22 mouse cellular contexts compared by ENCODE assay signal in the genomic region with DNA sequence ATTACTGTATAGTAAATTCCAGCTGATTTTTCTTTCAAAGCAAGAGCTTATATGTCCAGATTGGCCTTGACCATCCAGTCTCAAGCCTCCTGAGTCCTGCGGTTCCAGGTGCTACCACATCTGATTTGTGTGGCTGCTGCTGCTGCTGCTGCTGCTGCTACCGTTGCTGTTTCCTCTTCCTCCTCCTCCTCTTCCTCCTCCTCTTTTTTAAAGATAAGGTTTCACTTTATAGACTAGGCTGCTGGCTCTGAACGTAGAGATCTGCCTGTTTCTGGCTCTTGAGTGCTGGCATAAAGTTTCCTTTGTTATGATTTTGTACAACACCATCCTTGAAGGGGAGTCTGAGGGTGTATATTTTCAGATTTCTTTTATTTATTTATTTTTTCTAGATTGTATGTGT. TPM values are rescaled to one million over a fixed set of nuclear protein-coding genes. Genes with fewer than 3 reads are reported as not detected.
DNase-seq lines count a peak whose midpoint lies in the region; ATAC-seq and TF ChIP-seq lines count a peak whose summit lies in the region.
"Had no signal": no experiment of that assay in that cellular context is flagged by ENCODE, and none has a peak within 500 bp of the region (broad histone marks: within the 10 kb centered on the region; RNA-seq: fewer than 3 reads in every experiment).

No protein-coding gene starts in this region.

- no peak for TF ChIP-seq CTCF in MEL (IDR thresholded peaks at IDR 0.05 in 2 of 3, conservative IDR thresholded peaks at IDR 0.05 in 1 of 3; ENCODE audit: control insufficient read depth in 1 of 3, insufficient read depth in 1 of 3, low read depth in 2 of 3, low read length in 3 of 3, poor library complexity in 1 of 3, severe bottlenecking in 1 of 3)
- no peak for TF ChIP-seq CTCF in liver, postnatal 0 days (IDR thresholded peaks at IDR 0.05; ENCODE audit: low read depth)

- peaks cover 27% of the 10 kb centered on the region for H3K79me2 ChIP-seq in MEL (ENCODE audit: control insufficient read depth, insufficient read depth, low read length, poor library complexity)

- no peak for TF ChIP-seq RAD21 in MEL (IDR thresholded peaks at IDR 0.05; ENCODE audit: low read depth, low read length)

- intact Hi-C loops in heart, postnatal 10 days (cut with DNase I) = no loop called here

- no peaks in the 10 kb centered on the region for H3K27me3 ChIP-seq in liver, embryonic 11.5 days (replicated peaks; ENCODE audit: control insufficient read depth, insufficient read depth, low read length)
- no peaks in the 10 kb centered on the region for H3K27me3 ChIP-seq in MEL (ENCODE audit: control insufficient read depth in 1 of 2, insufficient read depth in 2 of 2, low read length in 2 of 2)
- no peaks in the 10 kb centered on the region for H3K27me3 ChIP-seq in liver, postnatal 0 days (ENCODE audit: insufficient read depth, low read length)
- H3K27me3 ChIP-seq in hindbrain, embryonic 12.5 days = no peaks in the 10 kb centered on the region
- no peaks in the 10 kb centered on the region for H3K27me3 ChIP-seq in midbrain, embryonic 16.5 days (ENCODE audit: control insufficient read depth, insufficient read depth, low read depth, low read length)
- H3K27me3 ChIP-seq: CH12.LX; embryonic facial prominence, embryonic 15.5 days; forebrain, embryonic 15.5 days had no signal

- H3K9ac ChIP-seq in liver, embryonic 11.5 days (ENCODE audit: low read depth, low read length) = no peak overlapping the region
- no peak overlapping the region for H3K9ac ChIP-seq in MEL (ENCODE audit: control insufficient read depth, low read depth, low read length, poor library complexity, severe bottlenecking)
- H3K9ac ChIP-seq in liver, postnatal 0 days (replicated peaks) = 0 out of 2 replicates have a peak overlapping the region, but pooled peaks have one; percentile 30
- H3K9ac ChIP-seq in hindbrain, embryonic 12.5 days = no peak overlapping the region
- H3K9ac ChIP-seq in midbrain, embryonic 16.5 days (ENCODE audit: low read depth, low read length) = no peak overlapping the region
- H3K9ac ChIP-seq: embryonic facial prominence, embryonic 15.5 days; forebrain, embryonic 15.5 days; hindbrain, embryonic 14.5 days had no signal

- no peaks in the 10 kb centered on the region; the same call in 1 of the 2 replicates for H3K36me3 ChIP-seq in liver, embryonic 11.5 days (ENCODE audit: control insufficient read depth, insufficient read depth, low read length)
- peaks cover 0 to 33% of the 10 kb centered on the region in 2 experiments; a peak in 3 of 4 replicates for H3K36me3 ChIP-seq in MEL (ENCODE audit: control insufficient read depth in 1 of 2, insufficient read depth in 2 of 2, low read length in 2 of 2)
- peaks cover 8% of the 10 kb centered on the region for H3K36me3 ChIP-seq in liver, postnatal 0 days (replicated peaks; ENCODE audit: insufficient read depth, low read length)
- no peaks in the 10 kb centered on the region for H3K36me3 ChIP-seq in hindbrain, embryonic 12.5 days
- no peaks in the 10 kb centered on the region for H3K36me3 ChIP-seq in midbrain, embryonic 16.5 days (ENCODE audit: control insufficient read depth, insufficient read depth, low read length)
- H3K36me3 ChIP-seq: embryonic facial prominence, embryonic 15.5 days; forebrain, embryonic 15.5 days had no signal

- H3K27ac ChIP-seq in liver, embryonic 11.5 days (ENCODE audit: low read depth, low read length) = no peak overlapping the region
- peak overlapping the region; percentile 6; the same call in 1 of the 2 replicates for H3K27ac ChIP-seq in MEL (ENCODE audit: control insufficient read depth, low read depth, low read length)
- no peak overlapping the region for H3K27ac ChIP-seq in liver, postnatal 0 days (ENCODE audit: low read depth)
- no peak overlapping the region for H3K27ac ChIP-seq in hindbrain, embryonic 12.5 days
- no peak overlapping the region for H3K27ac ChIP-seq in midbrain, embryonic 16.5 days (ENCODE audit: low read length)
- H3K27ac ChIP-seq: embryonic facial prominence, embryonic 15.5 days; forebrain, embryonic 10.5 days; forebrain, embryonic 15.5 days; heart, embryonic 10.5 days; hindbrain, embryonic 14.5 days had no signal

- H3K4me3 ChIP-seq in liver, embryonic 11.5 days (ENCODE audit: low read depth, low read length) = no peak overlapping the region
- peak overlapping the region in 1 of 2 experiments; percentile 21; a peak in 1 of 4 replicates for H3K4me3 ChIP-seq in MEL (ENCODE audit: control insufficient read depth in 1 of 2, insufficient read depth in 1 of 2, low read depth in 2 of 2, low read length in 2 of 2)
- H3K4me3 ChIP-seq in liver, postnatal 0 days (ENCODE audit: low read depth, low read length) = no peak overlapping the region
- no peak overlapping the region for H3K4me3 ChIP-seq in hindbrain, embryonic 12.5 days
- H3K4me3 ChIP-seq in midbrain, embryonic 16.5 days (ENCODE audit: low read depth, low read length) = no peak overlapping the region
- H3K4me3 ChIP-seq: embryonic facial prominence, embryonic 15.5 days; erythroblast, embryonic 14.5 days; forebrain, embryonic 10.5 days; forebrain, embryonic 15.5 days; heart, embryonic 10.5 days had no signal

- no peak for ATAC-seq in liver, embryonic 11.5 days (replicated peaks; ENCODE audit: low FRiP score)
- ATAC-seq in liver, postnatal 0 days = no peak
- no peak for ATAC-seq in hindbrain, embryonic 12.5 days (ENCODE audit: low FRiP score)
- ATAC-seq in midbrain, embryonic 16.5 days = no peak
- ATAC-seq: forebrain, embryonic 15.5 days had no signal

- DNase-seq in liver, embryonic 11.5 days (ENCODE audit: low spot score) = no peak
- no peak for DNase-seq in liver
- DNase-seq in 416B (ENCODE audit: low read depth) = peak; percentile 68
- peak; percentile 54 for DNase-seq in MEL (ENCODE audit: low read depth, low spot score)
- no peak for DNase-seq in liver, postnatal 0 days
- no peak for DNase-seq in heart, postnatal 10 days
- DNase-seq: adrenal gland, adult 8-10 months; adrenal gland, postnatal 36 days; cerebellum, adult 2 months; cerebellum, postnatal 10 days; embryo, embryonic 11 days; heart, adult 18-20 months; heart, postnatal 14 days had no signal

- TF ChIP-seq POLR2A in MEL (IDR thresholded peaks at IDR 0.05; ENCODE audit: control insufficient read depth in 1 of 2, insufficient read depth in 1 of 2, low read depth in 1 of 2, low read length in 2 of 2, poor library complexity in 1 of 2) = no peak

- TF ChIP-seq EP300 in MEL (IDR thresholded peaks at IDR 0.05; ENCODE audit: low read depth in 1 of 2, low read length in 2 of 2) = peak; percentile 44 to 62; a peak in 3 of 4 replicates
- TF ChIP-seq EP300 in liver, postnatal 0 days (IDR thresholded peaks at IDR 0.05; ENCODE audit: low read depth) = no peak

- 43% methylated on average over 3 of the region's 3 CpGs for WGBS in liver, embryonic 11.5 days
- 26% methylated on average over 3 of the region's 3 CpGs for WGBS in liver, postnatal 0 days (ENCODE audit: insufficient replicate concordance)
- WGBS in hindbrain, embryonic 12.5 days = 87% methylated on average over 3 of the region's 3 CpGs
- WGBS in midbrain, embryonic 16.5 days = 89% methylated on average over 3 of the region's 3 CpGs

- H3K4me1 ChIP-seq in liver, embryonic 11.5 days (replicated peaks; ENCODE audit: control insufficient read depth, insufficient read depth, low read length) = peaks cover 31% of the 10 kb centered on the region
- peaks cover 12 to 31% of the 10 kb centered on the region in 2 experiments for H3K4me1 ChIP-seq in MEL (ENCODE audit: control insufficient read depth in 1 of 2, insufficient read depth in 2 of 2, low read length in 2 of 2)
- peaks cover 48% of the 10 kb centered on the region for H3K4me1 ChIP-seq in liver, postnatal 0 days (ENCODE audit: insufficient read depth)
- no peaks in the 10 kb centered on the region for H3K4me1 ChIP-seq in hindbrain, embryonic 12.5 days
- H3K4me1 ChIP-seq in midbrain, embryonic 16.5 days (ENCODE audit: control insufficient read depth, insufficient read depth, low read length) = no peaks in the 10 kb centered on the region
- H3K4me1 ChIP-seq: forebrain, embryonic 15.5 days had no signal

- no peaks in the 10 kb centered on the region for H3K9me3 ChIP-seq in liver, embryonic 11.5 days (ENCODE audit: control insufficient read depth, low read length)
- H3K9me3 ChIP-seq in MEL (replicated peaks; ENCODE audit: insufficient read depth, low read length) = no peaks in the 10 kb centered on the region
- H3K9me3 ChIP-seq in liver, postnatal 0 days (ENCODE audit: low read length) = no peaks in the 10 kb centered on the region
- H3K9me3 ChIP-seq in hindbrain, embryonic 12.5 days (replicated peaks) = no peaks in the 10 kb centered on the region
- no peaks in the 10 kb centered on the region for H3K9me3 ChIP-seq in midbrain, embryonic 16.5 days (replicated peaks; ENCODE audit: control insufficient read depth, low read length, poor library complexity, severe bottlenecking)
- H3K9me3 ChIP-seq: embryonic facial prominence, embryonic 15.5 days; forebrain, embryonic 10.5 days; forebrain, embryonic 15.5 days; heart, embryonic 10.5 days had no signal

- peak overlapping the region; percentile 5; the same call in 1 of the 2 replicates for H3K4me2 ChIP-seq in liver, embryonic 11.5 days
- H3K4me2 ChIP-seq in liver, postnatal 0 days (ENCODE audit: low read depth, low read length) = no peak overlapping the region
- no peak overlapping the region for H3K4me2 ChIP-seq in hindbrain, embryonic 12.5 days (replicated peaks)
- H3K4me2 ChIP-seq in midbrain, embryonic 16.5 days (ENCODE audit: low read length) = no peak overlapping the region
- H3K4me2 ChIP-seq: embryonic facial prominence, embryonic 15.5 days; forebrain, embryonic 15.5 days; hindbrain, embryonic 14.5 days had no signal

RNA-seq across cellular contexts. Expression of a gene that starts 12.1 kb away (rescaled TPM):
- polyA plus RNA-seq in liver, embryonic 11.5 days (2014; fragmentation: Nextera tagmentation; extraction: Ambion mirVana) = 94.4 and 102 TPM in 2 replicates
- total RNA-seq in MEL (2012; rRNA removed) = 59.5 and 60.6 TPM in 2 replicates
- polyA plus RNA-seq in MEL (2012; ENCODE audit: insufficient read depth in 1 of 2, insufficient read length in 2 of 2, low read depth in 1 of 2, low replicate concordance in 2 of 2, missing spikeins in 1 of 2) = 10 to 100 TPM; 34.7 to 67.9 TPM
- polyA plus RNA-seq in liver, postnatal 0 days (2015; fragmentation: Nextera tagmentation; extraction: Ambion mirVana) = 27.8 and 33.8 TPM in 2 replicates
- total RNA-seq in heart, postnatal 10 days (2021) = 10 to 100 TPM; 60.4 to 60.9 TPM
- polyA plus RNA-seq in hindbrain, embryonic 12.5 days (2016; fragmentation: Nextera tagmentation; extraction: Ambion mirVana) = 114 and 117 TPM in 2 replicates
- 132 and 137 TPM in 2 replicates for polyA plus RNA-seq in midbrain, embryonic 16.5 days (2015; fragmentation: Nextera tagmentation; extraction: Ambion mirVana)

RNA-seq across cellular contexts. Expression of a gene that starts 34.4 kb away (rescaled TPM):
- polyA plus RNA-seq in liver, embryonic 11.5 days (2014; fragmentation: Nextera tagmentation; extraction: Ambion mirVana) = 39.2 and 48.1 TPM in 2 replicates
- total RNA-seq in MEL (2012; rRNA removed) = 36.1 and 36.3 TPM in 2 replicates
- 10 to 100 TPM in 1 of 2 experiments, not detected in 1; 46.7 TPM for polyA plus RNA-seq in MEL (2012; ENCODE audit: insufficient read depth in 1 of 2, insufficient read length in 2 of 2, low read depth in 1 of 2, low replicate concordance in 2 of 2, missing spikeins in 1 of 2)
- polyA plus RNA-seq in liver, postnatal 0 days (2015; fragmentation: Nextera tagmentation; extraction: Ambion mirVana) = 12.6 and 14.7 TPM in 2 replicates
- 10 to 100 TPM; 32.7 to 37.3 TPM for total RNA-seq in heart, postnatal 10 days (2021)
- polyA plus RNA-seq in hindbrain, embryonic 12.5 days (2016; fragmentation: Nextera tagmentation; extraction: Ambion mirVana) = 31.8 and 32.1 TPM in 2 replicates
- 40.3 and 52.8 TPM in 2 replicates for polyA plus RNA-seq in midbrain, embryonic 16.5 days (2015; fragmentation: Nextera tagmentation; extraction: Ambion mirVana)

Comparison
In these comparisons a context has a peak if more than half of its experiments do, and no peak if none do; other contexts are left out.
1. DNase-seq: peak in 416B (single experiment) and MEL (single experiment); none in liver, embryonic 11.5 days (single experiment), liver (single experiment), liver, postnatal 0 days (single experiment) and heart, postnatal 10 days (0 of 2).